Mouse (Mus musculus) right cerebral cortex, postnatal 36 days (tissue): ENCODE results near the gene Acot3.
A peak's percentile ranks its signal among the peaks of the same experiment; 100 is the strongest.
"Not testable (repeated sequence)": the region's sequence is repeated elsewhere in the genome, so short reads cannot be mapped to it uniquely, and the experiment has no call there.

ENCODE experiments used
- DNase-seq, 2 experiments: peaks; one replicate each; pipeline ENCODE4 v3.0.0; 2022; ENCODE audit warnings: low spot score in 2 of 2, mixed read lengths in 1 of 2

The Acot3 gene

DNA sequence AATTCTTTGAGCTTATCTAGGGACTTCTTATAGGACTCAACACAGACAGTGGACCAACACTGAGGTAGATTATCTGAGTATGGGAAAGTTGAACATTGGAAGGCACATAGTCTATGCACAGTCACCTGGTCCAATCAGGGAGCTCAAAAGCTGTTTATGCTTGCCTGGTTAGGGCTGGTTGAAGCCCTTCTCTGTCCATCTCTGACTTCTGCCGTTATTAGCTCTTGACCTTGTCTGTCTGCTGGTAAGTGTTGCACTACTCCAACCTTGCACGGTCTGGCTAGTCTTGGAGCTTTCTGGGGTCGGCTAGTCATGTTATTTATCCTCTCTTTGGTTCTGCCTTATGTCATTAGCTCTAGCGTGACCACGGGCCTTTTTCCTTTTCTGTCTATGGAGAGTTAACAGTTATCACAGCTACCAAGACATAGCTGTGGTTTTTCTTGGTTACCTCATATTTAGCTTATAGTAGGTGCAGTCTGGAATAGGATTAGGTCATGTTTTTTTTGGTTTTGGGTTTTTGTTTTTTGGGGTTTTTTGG lies at the start of gene Acot3:
Gene Acot3 (plus strand): TSS at position 208 of the 538 bp plus-strand sequence.
- no peak for DNase-seq

DNA sequence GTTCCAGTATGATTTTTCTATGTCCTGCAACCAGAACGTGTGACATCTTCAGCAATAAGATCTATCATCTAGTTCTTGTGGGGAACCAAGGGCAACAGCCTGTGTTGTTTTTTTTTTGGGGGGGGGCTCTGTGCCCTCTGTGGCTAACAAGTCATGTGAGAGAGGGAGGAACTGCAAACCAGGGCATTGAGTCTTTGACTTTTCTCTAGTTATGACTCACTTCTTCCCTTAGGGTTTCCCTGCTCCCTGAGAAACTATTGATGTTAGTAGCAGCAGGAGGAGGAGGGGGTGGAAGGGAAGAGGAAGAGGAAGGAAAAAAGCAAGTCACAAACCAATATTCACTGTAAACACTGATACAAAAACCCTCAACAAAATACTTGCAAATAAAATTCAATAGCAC lies 48.1 kb upstream of the Acot3 start:
- no peak for DNase-seq

DNA sequence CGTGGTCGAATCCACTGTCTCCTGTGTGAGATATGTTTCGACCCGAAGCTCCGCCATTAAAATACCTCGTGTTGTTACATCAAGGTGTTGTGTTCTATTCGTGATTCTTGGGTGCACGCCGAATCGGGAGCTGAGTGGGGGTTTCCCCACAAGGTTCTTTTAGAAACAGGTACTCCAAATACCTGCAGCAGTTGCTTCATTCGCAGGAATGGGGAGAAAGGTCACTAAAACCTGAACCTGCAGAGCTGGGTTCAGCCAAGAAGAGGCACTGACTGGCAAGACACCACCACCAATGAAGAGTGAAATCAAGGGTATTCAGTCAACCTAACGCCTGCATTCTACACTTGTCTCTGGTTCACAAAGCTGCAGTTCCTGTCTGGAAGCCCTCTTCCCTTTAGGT lies 43.7 kb upstream of the Acot3 start:
- no peak for DNase-seq

DNA sequence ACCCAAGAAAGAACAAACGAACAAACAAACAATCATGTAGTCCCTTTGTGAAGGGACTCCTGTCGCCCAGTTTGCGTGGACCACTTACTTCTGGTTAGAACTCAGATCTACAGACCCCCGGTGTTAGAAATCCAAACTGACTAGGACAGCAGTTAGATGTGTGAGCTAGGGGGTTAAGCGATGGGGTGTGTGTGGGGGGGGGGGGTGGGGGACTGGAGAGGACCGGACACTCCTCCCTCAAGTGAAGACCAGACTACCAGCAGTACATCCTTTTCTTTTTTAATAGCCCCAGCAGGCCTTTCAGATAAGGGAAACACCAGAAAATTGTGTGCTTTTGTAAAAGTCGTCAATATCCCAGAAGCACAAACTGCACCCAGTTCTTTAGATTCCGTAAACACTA lies 43.2 kb upstream of the Acot3 start:
- DNase-seq: no peak

DNA sequence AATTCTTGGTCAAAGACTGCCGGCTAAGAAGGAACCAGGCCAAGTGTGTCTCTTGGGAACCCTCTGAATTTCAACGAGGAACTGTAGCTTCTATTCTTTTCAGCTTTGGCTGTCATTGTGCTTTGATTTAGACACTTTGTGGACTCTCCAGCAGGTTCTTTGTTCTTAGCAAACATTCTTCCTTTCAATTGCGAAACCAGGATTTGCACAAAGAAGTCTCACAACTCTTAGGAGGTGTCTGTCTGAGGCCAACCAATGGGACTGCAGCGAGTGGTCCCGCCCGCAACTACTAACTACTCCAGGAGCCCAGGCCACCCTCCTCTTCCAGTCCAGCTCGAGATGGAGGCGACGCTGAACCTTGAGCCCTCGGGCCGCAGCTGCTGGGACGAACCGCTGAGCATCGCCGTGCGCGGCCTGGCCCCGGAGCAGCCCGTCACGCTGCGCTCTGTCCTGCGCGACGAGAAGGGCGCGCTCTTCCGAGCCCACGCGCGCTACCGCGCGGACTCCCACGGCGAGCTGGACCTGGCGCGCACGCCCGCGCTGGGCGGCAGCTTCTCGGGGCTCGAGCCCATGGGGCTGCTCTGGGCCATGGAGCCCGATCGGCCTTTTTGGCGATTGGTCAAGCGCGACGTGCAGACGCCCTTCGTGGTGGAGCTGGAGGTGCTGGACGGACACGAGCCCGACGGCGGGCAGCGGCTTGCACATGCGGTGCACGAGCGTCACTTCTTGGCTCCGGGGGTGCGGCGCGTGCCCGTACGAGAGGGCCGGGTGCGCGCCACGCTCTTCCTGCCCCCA lies 42.6 kb upstream of the Acot3 start, which contains the start of gene Acot1:
Gene Acot1 (plus strand): TSS at position 320 of the 795 bp plus-strand sequence.
- DNase-seq: peak; percentile 30 to 53

DNA sequence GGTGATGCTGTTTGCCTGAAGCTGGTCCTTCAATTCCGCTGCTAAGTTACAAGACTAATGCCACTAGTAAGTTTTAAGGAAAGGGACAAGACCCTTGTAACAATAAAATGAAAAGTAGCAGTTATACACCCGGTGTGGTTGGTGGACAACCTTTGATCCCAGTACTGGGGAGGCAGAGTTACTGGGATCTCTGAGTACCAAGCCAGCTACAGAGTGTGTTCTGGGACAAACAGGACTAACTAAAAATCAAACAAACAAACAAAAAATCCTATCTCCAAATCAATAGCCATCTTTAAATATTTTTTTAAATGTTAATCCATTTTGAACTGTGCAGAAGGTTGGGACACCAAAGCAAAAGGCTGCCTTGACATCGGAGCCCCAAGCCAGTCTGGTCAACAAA lies 41.7 kb upstream of the Acot3 start:
- no peak for DNase-seq

DNA sequence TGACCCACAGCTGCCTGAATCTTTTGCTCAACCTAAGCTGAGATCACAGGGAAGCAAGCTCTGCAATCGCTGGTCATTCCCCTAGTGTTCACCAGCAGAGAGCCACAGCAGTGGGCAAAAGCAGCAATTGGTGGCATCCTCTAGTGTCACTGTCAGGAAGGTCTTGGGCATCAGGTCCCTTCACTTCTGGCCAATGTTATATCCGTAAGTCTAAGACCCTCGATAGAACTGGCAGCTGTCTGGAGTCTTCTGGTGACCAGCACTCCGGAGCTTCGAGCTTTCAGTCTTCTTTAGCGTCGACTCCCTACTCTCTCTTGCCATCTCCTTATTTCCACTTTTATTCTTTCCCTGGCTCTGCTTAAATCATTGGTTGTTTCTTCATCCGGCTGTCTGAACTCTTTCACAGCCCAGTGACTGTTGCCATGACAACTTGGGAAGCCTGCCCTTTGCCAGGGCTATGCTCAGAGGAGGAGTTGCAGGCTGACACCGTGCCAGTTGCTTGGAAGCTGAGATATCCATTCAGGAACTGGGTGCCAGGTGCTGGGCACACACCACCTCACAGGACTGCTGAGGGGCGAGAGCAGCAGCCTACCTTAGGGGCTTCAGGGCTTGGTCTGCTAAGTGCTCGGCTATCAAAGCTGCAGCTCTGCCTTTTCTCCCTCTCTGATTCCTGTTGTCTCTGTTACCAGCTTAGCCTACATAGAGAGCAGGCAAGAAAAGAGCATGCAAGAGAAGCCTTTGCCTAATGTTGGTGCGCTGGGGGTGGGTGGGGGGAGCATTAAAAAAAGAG lies 40.5 kb upstream of the Acot3 start:
- peak; percentile 56 to 59 for DNase-seq

DNA sequence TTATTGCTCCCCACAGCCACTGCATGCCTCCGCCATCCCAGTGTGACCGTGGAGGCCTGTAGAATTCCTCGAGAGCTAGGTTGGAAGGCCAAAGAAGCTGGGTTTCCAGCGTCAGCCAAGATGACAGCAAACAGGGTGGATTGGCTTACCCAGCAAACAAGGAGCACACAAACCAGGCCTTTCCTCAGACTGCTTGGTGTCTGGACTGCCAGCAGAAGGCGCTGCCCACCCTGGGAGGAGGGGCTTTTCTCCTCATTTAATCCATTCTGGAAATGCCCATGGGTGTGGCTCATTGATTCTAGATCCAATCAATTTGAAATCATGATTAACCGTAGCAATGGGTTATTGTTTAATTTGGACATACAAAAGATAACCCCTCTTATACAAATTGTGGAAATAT lies 38.8 kb upstream of the Acot3 start:
- no peak for DNase-seq

DNA sequence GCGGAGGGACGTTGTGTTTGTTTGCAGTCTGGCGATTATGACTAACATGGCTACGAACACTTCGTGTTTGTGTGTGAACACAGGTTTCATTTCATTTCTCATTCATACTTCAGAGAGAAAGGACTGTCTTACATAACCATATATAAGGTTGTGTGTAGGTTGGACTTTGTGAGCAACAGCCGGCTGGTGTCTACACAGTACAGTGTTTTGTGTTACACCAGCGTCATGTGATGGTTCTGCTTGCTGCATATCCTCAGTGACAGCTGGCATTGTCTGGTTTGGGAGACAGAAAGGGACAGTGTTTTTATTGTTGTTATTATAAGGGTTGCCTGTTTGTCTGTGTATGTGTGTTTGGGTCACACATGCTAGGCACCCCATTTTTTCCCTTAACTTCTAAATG lies 38.2 kb upstream of the Acot3 start:
- peak; percentile 13 to 45 for DNase-seq

DNA sequence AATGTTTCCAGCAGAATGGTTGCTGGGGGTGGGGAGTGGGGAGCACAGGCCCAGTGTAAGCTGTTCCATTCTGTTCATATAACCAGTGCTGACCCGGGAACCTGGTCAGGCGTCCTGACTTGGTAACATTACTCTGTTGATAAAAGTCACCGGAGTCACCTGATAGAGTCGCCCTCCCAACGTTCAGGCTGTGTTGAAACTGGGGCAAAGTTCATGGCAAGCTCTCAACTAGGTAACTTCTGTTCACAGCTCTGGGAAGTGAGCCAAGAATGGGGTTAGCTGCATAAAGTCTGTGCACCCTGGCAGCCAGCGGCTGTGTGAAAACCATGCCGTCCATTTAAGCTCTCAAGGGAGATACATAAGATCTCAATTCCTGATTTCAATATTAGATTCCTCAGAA lies 31.4 kb upstream of the Acot3 start:
- not testable (repeated sequence) for DNase-seq

DNA sequence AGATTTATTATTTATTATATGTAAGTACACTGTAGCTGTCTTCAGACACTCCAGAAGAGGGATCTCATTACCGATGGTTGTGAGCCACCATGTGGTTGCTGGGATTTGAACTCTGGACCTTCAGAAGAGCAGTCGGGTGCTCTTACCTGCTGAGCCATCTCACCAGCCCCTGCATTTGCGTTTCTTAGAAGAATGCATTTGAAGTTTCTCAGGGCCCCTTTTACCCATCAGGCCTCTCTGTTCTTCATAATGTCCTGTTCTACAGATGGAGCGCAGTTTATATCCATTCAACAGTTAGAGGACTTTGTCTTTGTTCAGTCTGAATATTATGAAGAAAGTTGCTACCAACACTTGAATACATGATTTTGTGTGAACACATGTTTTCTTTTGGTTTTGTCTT lies 29.7 kb upstream of the Acot3 start:
- not testable (repeated sequence) for DNase-seq

DNA sequence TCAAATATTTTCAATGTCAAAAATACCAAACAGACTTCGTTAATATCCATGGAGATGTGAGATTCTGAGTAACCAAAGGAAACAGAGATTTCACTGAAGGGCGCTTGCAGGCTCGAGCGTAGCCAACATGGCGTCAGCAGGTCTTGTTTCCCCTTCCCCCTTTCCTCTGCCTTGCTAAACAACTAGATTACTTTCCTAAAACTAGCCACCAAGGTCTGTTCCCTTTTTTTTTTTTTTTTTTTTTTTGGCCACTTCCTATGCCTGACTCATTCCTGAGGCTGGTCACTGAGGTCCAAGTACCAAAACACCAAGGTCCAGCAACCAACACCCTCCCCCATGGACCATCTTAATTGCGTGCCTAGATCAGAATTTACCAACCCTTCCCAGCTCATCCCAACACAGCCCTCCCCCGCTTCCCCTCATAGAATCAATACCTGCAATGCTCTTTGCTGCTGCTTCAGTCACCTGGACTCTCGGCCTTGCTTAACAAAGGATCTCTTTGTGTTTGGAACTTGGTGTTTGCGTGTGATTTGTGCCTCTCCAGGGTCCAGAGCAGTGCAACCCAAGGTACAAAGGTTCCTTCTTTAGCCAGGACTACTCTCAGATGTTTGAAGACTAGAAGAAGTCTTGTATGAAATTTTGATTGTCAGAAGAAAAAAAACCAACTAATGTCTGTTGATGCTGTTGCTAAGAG lies 28.7 kb upstream of the Acot3 start:
- no peak for DNase-seq

DNA sequence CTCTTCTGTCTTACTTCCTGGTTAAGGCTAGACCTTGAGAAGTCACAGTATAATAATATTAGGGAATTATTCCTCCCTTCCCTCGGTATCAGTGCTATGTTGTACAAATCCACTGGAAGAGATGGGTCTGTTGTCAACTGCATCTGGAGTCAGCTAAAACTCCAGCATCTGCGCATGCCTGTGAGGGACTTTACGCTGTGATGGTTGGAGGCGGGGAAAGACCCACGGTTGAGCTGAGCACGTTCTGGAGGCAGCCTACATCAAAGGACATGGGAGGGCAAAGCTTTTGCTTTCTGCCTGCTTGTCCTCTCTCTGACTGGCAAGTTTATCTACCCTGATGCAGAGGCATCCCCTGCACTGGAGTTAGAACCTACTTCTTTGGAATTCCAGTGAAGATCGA lies 26.1 kb upstream of the Acot3 start:
- no peak for DNase-seq

DNA sequence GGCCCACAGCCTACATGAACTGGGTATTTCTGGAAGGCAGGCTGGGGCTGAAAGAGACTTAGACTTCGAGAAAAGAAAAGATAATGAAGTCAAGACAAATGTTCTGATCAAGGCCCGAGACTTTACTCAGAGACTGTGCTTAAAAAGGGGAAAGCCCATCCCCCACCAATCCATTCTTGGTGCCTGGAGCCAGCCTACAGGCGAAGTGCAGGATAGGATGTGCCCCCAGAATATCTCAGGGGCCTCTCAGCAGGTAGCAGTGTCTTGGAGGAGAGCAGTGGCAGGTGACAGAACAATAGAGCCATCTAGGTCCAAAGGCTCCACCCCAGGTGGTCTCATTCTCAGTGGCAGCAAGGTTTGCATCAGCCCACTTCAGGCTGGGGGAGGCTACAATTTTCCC lies 23.6 kb upstream of the Acot3 start:
- DNase-seq: not testable (repeated sequence)

DNA sequence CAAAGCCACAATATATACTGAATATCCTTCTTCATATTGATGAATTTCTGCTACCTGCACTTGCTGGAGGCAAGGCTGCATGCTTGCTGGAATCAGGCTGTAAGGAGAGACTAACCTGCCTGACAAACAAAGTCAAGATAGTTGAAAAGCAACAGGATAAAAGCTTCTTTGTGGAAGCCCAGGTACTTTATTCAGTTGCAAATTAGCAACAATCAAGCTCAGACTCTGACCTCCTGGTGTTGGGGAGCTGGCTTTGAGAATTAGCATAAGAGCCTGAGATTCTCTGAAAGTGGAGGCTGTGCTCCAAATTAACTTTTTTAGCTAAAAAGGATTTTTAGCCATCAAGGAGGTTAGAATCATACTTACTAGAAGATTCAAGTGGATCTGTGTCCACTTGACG lies 22.9 kb upstream of the Acot3 start:
- DNase-seq: not testable (repeated sequence)

DNA sequence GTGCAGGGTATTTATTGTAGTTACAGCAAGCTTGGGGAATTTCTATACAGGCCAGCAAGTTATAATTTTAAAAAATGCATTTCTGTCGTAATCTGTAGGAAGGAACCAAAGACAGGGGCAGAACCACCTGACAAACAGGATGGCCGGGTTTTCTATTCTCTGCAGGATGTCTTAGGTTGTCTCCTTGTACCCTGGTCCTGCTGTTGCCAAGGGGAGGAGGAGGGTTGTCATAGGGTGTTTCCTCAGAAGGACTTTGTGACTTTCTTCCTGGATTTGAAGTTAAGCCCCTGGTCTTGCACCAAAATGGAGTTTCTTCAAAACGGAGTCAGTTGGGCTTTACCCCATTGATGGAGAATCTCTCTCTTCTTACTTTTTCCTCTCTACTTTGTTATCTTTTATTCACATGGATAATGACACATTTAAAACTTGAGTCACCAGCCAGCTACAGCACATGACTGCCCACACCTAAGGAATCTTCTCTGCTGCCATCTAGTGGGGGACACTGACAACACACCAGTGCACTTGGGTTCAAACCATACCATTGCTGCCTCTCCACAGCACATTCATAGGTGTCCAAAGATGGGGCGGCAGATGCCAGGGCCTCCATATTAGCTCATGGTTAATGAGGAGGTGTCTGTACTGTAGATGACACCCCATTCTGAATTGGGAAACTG lies 21.1 kb upstream of the Acot3 start:
- peak; percentile 61 to 62 for DNase-seq

DNA sequence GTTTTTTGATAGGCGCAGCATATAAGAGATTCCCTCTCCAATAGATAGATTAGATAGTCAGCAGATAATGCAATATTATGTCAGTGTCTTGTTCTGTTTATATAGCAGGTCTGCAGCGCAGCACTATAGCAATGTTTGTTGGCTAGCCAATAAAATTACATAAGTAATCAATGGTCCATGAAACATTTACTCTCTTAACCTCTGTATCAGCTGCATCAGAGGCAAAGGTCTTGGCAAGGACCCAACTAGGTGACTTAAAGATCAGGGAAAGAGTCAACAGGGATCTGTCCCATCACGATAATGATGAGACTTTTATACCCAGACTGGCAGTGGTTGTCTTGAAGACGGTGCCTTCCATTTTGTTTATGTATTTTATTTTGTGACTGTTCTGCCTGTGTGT lies 19.1 kb upstream of the Acot3 start:
- DNase-seq: no peak

DNA sequence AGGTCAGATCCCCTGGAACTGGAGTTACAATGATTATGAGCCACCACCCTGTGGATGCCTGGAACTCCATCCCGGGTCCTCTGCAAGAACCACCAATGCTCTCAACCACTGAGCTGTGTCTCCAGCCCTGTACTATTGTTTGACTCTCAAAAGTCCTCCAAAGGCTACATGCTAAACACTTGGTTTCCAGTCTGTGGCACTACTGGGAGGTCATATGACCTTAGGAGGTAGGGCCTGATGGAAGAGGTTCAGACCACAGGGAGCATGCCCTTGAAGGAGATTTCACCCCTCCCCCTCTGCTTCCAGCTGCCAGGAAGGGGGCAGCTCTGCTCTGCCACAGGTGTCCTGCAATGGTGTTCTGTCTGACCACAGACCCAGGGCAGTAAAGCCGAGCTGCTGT lies 18.6 kb upstream of the Acot3 start:
- not testable (repeated sequence) for DNase-seq

DNA sequence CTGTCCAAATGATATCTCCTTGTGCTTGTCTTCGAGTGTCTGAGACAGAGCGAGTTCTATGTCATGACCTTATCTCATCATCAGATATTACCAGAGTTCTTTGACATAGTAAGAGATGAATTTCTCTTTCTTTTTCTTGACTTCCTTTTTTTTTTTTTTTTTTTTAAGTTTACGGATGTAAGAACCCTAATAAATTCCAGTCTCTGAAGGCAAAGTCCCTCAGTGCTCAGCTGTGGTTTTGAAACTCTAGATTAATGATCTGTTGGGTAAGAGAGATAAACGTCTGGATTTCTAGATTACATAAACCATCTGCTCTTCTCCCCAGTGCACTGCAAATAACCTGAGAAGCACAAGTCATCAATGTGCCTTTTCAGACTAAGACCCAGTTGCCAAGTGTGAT lies 17.8 kb upstream of the Acot3 start:
- no peak for DNase-seq

DNA sequence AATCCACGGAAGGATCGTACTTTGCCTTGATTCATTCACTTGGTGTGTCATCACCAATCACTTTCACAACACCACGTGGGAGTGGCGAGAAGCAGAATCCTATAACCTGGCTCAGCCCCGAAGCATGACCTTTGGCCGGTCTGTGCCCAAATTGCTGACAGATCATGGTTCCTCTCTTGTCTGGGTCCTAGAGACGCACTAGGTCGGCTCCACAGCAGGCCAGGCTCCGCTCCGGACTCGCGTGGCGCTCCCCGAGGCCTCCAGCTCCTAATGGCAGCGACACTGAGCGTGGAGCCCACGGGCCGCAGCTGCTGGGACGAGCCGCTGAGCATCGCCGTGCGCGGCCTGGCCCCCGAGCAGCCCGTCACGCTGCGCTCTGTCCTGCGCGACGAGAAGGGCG lies 13.7 kb upstream of the Acot3 start, which contains the start of gene Acot4:
Gene Acot4 (plus strand): TSS at position 139 of the 400 bp plus-strand sequence.
- DNase-seq: not testable (repeated sequence)

DNA sequence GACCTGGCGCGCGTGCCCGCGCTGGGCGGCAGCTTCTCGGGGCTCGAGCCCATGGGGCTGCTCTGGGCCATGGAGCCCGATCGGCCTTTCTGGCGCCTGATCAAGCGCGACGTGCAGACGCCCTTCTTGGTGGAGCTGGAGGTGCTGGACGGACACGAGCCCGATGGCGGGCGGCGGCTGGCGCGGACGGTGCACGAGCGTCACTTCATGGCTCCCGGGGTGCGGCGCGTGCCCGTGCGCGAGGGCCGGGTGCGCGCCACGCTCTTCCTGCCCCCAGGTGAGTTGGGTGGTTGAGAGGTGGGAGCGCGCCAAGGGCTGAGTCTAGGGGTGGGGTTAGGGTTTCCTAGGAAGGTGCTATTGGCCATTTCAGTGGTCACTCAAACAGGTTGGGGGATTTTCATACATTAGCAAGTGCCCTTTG lies 13.2 kb upstream of the Acot3 start, which contains the start of gene Gm49366:
Gene Gm49366 (plus strand): TSS at position 245 of the 421 bp plus-strand sequence.
- DNase-seq: peak in 1 of 2 experiments; percentile 3
